Mouse (Mus musculus) thymus, postnatal 4 days (tissue): ENCODE results near the gene Mlph.

Experiments used
- DNase-seq: peaks from one replicate; pipeline ENCODE4 v3.0.0; 2021

The Mlph gene

DNA sequence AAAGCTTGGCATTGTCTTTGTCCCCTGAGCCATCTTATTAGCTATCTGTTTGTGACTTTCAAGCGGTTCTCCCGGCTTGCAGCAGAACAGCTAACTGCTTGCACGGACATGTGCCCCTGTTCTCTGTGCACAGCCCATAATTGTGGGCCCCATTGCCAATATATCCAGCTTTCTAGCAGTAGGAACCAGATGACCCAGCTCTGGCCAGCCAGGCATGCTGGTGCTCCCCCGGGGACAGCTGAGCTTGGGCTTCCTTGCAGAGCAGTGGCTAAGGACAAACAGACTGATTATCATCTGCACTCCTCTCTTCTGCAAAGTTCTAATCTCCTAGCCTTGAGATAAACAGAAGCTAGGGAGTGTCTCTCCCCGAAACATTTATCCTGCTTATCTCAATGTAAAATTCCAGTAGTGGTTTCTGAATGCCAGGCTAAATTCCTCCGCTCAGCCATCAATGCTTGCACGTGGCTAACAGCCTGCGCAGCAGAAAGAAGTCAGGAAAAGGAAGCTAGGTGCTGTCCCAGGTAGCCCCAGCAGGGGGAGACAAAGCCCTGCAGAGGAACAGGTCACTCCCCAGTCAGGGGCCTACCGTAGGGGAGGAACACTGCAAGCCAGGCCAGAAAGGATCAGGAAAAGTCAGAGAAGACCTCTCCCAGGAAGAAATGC lies 58.2 kb downstream of the Mlph start:
- DNase-seq, result peak; percentile 95

DNA sequence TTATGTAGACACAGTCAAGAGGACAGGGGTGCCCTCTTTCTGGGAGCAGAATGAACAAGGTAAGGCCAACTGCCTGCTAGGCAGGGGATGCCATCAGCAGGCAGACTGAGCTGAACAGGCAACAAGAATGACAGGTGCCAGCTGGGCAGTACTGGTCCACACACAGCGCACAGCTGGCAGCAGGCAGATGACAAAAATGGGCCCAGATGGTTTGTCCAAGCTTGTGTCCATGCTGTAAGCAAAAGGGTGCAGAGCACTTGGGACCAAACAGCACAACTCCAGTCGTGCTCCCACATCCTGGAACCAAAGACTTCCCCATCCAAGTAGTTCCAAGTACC lies 58.7 kb downstream of the Mlph start:
- no peak for DNase-seq

DNA sequence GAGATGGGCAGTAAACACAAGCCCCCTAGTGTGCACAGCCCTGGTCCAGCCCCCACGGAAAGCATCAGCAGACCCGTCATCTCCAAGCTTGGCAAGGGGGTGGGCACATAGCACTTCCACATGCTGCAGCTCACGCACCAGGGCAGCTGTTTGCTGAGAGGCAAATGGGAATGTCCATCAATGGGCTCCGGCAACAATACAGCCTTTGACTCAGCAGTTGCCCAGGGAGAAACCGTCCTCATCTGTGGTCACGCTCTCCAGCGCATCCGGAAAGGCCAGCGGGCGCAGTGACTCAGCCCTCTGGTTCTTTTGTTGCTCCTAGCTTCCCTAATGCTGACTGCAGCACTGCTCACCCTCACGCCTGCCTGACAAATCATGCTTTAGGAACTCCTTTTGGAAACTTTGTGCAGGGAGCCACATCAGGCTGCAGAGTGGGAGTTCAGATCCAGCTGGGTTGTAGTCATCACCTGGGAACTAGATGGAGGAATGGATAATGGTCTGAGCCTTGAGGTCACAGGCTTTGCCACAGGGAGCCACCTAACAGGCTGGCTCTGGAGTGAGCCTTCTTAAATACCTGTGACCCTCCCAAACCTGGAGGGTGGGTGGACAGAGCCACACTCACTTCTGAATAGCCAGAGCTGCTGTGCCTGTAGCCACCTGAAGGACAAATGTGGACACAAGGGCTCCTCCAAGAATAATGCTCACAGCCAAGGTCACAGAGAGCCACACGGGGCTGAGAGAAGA lies 60.2 kb downstream of the Mlph start:
- no peak for DNase-seq

DNA sequence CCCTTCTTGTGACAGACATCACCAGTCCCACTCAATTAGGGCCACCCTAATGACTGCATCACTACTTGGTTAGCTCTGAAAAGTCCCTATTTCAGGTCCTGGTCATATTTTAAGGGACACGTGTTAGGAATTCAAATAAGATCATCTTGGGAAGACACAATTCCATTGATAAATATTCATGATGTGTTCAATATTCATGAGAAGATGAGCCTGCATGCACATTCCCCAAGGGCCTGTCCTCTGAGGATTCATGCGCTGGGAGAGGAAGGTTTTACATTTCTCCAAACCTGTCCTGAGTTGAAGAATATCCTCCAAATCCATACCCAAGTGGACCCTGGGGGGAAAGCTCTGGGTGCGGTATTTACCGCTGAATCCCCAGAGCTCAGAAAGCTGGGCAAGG lies 61.1 kb downstream of the Mlph start:
- no peak for DNase-seq

DNA sequence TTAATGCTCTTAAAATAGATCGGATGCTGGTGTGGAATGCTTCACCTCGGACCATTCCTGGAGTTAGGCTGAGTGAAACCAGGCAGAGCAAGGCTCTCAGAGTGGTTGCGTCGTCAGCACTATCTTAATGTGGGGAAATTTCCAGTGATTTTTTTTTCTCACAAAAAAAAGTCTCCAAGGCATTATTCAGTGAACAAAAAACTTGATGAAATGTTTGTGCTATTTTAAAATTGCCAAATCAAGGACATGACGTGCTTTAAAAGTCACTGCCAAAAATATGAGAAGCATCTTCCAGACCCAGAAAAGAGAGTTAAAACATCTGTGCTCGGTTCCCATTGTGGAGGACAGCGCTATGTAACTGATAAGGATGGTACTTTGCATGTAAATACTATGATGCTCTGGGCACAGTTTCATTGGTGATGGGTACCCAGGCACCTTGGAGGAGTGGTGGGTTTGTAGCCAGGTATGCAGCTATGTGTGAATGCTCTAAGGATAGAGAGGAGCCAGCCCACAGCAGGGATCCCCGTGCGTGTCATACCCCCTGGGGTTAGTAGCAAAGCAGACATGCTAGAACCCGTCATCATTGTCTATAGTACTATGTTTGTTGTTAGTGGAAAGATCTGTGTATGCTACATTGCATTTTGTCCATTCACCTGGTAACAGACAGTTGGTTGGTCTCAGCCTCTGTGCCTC lies 65.9 kb downstream of the Mlph start:
- DNase-seq, result no peak

DNA sequence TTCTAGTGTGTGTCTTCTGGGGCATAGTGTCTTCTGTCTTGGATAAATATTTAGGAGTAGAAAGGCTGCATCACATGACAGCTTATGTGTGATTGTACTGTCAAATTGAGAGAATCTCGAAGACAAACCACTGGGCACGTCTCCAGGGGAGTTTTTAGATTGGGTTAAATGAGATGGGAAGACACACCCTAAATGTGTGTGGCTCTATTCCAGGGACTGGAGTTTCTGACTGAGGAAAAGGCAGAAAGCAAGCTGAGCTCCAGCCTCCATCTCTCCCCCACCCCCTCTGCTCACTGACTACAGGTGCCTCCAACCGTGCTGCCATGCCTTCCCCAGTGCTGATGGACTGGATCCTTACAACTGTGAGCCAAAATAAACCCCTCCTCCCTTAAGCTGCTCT lies 66.5 kb downstream of the Mlph start:
- no peak for DNase-seq

DNA sequence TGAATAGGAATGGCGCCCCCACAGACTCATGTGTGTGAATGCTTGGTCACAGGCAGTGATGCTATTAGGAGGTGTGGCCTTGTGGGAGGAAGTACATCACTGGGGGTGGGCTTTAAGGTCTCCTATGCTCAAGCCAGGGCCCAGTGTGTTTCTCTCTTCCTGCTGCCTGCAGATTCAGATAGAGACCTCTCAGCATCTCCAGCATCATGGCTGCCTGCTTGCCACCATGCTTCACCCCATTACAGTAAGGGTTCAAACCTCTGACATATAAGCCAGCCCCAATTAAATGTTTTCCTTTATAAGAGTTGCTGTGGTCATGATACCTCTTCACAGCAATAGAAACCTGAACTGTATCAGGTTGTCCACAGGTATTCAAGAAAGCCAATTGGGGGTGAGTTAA lies 81.0 kb downstream of the Mlph start:
- DNase-seq, result no peak

DNA sequence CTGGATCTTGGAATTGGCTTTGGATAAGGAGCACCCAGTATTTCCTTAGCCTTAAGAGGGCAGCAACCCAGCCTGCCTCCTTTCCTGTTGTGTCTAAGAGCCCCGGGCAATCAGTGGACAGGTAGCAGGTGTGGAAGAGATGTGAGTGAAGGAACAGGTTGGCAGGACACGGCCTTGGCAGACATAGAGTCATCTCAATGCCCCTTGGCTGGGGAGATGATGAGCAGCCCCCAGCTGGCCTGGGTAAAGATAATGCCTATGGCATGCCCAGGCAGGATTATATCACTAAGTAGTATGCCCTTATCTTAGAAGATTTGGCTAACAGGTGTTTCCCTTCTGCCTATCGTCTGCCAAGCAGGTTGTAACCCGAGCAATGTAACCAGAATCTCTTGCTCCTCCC lies 82.3 kb downstream of the Mlph start:
- DNase-seq, result no peak

DNA sequence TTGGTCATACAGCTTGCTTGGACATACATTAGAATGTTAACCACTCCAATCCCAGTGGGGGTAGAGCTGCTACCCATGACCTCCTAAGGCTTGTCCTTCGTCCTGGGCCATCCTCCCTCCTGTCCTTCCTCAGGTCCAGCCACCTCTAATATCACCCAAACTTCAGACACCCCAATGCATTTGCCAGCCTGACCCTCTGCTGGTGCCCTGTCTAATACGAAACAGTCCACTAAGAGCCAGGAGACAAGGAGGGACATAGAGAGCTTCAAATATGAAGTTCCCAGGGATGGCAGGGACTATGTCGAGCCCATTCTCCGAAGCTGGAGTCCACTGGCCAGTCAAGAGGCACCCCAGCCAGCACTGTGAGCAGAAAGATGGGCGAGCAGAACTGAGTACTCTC lies 82.8 kb downstream of the Mlph start:
- no peak for DNase-seq

DNA sequence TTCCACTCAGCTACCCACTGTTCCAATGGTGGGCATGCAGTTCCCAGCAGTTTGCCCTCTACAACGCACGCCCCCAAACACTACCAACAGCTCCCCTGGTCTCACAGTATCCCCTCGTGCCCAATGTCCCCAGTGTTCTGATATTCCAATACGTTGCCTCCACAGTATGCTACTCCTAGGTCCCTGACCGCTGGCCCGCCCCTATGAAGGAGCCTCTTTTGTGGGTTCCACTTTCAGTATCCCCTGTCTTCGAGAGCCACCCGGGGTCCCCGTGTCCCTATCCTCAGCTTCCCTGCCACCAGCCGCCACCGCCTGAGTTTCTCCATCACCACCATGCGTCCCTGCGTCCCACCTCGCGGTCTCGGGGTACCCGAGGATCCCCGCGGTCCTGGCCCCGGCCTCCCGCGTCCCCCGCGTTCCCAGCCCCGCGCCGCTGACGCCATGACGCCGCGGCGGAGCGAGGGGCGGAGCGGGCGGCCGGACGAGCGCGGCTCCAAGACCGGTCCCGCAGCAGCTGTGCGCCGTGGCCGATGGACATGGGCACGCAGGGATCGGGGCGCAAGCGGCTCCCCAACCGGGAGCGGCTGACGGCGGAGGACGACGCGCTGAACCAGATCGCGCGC lies 83.5 kb downstream of the Mlph start, which contains the start of gene Lrrfip1:
TSS of gene Lrrfip1 (plus strand) at position 470 of the 623 bp plus-strand sequence.
- DNase-seq, result peak; percentile 34

DNA sequence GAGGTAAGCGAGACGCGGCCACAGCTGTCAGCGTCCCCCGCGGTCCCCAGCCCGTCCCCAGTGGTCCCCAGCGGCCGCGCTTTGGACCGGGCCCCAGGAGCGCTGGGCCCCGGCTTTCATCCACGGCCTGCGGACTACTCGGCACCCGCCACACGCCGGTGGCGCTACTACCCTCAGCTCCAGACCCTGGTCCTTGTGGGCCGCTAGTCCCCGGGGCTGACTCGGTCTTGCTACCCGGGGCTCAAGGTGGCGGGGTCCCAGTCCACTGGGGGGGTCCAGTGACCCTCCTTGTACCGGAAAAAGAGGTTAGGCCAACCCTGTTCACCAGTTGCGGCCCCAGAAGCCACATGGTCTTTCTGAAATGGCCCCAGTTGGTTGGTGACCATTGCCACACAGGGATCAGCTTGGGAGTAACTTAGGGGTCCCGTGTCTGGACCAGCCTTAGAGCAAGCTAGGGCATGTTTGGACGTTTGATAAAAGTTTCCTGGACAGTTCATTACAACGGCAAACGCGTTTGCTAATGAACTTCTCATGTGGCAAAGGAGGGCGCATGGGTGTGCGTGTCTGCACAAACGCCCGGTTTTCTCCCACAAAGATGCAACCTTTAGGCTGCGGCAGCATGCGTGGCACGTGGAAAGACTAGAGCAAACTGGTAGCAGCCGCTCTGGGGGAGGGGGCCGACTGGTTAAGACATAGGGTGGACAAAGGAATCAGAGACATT lies 84.2 kb downstream of the Mlph start:
- DNase-seq, result peak; percentile 37

DNA sequence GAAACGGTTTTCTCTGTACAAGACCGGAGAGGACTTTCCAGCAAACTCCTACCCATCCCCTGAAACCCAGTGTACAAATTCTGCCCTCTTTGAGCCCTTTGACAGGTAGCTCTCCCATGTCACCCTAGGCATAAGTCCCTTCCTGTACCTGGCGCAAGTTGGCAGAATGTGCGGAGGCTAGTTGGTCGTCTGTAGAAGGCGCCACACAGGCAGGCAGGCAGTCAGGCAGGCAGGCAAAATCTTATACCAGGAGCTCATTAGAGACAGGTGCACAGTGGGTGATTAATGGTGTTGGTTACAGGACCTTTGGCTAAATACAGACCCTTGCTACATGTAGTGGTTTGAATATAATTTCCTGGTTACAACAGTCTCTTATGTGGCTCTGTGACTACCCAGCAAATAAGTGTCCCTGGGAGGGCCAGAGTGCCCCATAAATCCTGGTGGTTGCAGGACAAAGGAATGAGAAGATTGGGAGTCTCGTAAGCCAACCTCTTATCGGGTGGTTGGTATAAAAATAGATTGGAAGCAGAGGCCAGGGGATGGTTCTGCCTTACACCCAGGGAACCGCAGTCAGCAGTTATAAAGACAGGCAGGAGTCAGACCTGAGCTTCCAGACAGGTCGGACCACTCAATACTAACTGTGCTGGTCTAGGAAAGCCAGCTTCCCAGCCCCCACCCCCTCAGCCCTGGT lies 85.2 kb downstream of the Mlph start:
- DNase-seq, result no peak
